Mouse (Mus musculus) embryonic facial prominence, embryonic 14.5 days (tissue): ENCODE measurements around the gene Cfd. TPM values are rescaled to one million over a fixed set of nuclear protein-coding genes. Genes with fewer than 3 reads are reported as not detected.

ENCODE experiments used
- ATAC-seq: fragments of 200-750 bp; cut with Nextera tagmentation; 2 replicates; pipeline ENCODE4 v1.8.0; 2017; ENCODE audit warnings: low read depth, moderate number of reproducible peaks, moderate TSS enrichment
- DNase-seq: peaks from one replicate; pipeline ENCODE4 v3.0.0-alpha.2; 2015; ENCODE audit warnings: low spot score
- H3K27ac ChIP-seq: fragments of 300-500 bp; sonication (generic); replicated peaks from 2 replicates; pipeline ENCODE4 v1.5.1; 2014; ENCODE audit warnings: low read depth, mild to moderate bottlenecking, low read length, moderate library complexity
- H3K27me3 ChIP-seq: fragments of 300-500 bp; sonication (generic); replicated peaks from 2 replicates; pipeline ENCODE4 v1.6.1; 2014; ENCODE audit warnings: low read length; ENCODE audit not compliant: control insufficient read depth, insufficient read depth
- H3K36me3 ChIP-seq: fragments of 300-500 bp; sonication (generic); 2 replicates; pipeline ENCODE4 v1.6.1; 2014; ENCODE audit warnings: low read length, mixed read lengths; ENCODE audit not compliant: control insufficient read depth, insufficient read depth
- H3K4me1 ChIP-seq: fragments of 300-500 bp; sonication (generic); 2 replicates; pipeline ENCODE4 v1.6.1; 2014; ENCODE audit warnings: antibody characterized with exemption, low read length; ENCODE audit not compliant: control insufficient read depth, insufficient read depth
- H3K4me2 ChIP-seq: fragments of 300-500 bp; sonication (generic); 2 replicates; pipeline ENCODE4 v1.6.1; 2014; ENCODE audit warnings: low read depth, mild to moderate bottlenecking, low read length, moderate library complexity, mixed read lengths
- H3K4me3 ChIP-seq: fragments of 300-500 bp; sonication (generic); 2 replicates; pipeline ENCODE4 v1.5.1; 2014; ENCODE audit warnings: low read depth, mild to moderate bottlenecking, low read length
- H3K9ac ChIP-seq: fragments of 300-500 bp; sonication (generic); 2 replicates; pipeline ENCODE4 v1.6.1; 2014; ENCODE audit warnings: low read depth, mild to moderate bottlenecking, low read length, moderate library complexity, mixed read lengths
- H3K9me3 ChIP-seq: fragments of 300-500 bp; sonication (generic); 2 replicates; pipeline ENCODE4 v1.6.1; 2016; ENCODE audit warnings: low read length; ENCODE audit not compliant: control insufficient read depth
- WGBS: fragments of 180-500 bp; shearing (Covaris S2); extraction: QIAGEN DNeasy Blood & Tissue Kit; methylation state at CpG from one replicate; pipeline ENCODE4 v1.1.7; 2014; 5-methylcytosine and 5-hydroxymethylcytosine counted together
- polyA plus RNA-seq: library from polyadenylated mRNA; unstranded; fragments of >200 nt; fragmentation: Nextera tagmentation; extraction: Ambion mirVana; gene quantifications from 2 replicates; pipeline ENCODE4 v1.2.1, GENCODE M21; 2014

Cfd gene
- polyA plus RNA-seq, 1 experiment from 2014 or later = not detected

DNA sequence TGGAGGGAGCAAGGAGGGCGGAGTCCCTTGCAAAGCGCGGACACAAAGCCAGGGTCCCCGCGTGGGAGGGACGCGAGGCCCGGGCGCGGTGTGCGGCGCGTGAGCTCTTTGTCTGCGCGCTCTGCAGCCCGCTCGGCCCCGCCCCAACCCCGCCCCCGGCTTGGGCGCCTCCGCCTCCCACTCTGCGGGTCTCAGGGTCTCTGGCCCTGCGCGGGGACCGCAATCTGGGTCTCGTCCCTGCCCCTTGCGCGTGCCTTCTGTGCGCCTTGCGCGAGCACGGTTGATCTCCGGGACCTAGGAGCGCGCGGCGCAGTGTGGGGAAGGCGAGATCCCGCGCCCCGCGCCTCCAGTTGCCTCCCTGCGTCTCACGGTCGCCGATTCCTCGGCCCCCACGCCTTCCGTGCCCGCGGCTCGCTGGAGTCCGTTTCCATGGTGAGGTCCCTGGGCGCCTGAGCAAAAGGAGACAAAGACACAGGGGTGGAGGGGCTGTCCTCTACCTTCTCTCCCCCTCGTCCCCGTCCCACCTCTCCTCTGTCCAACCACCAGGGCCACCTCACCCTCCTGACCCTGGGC, 16.3 kb upstream of the Cfd start, which contains the start of the genes Prtn3 and Plppr3:
Prtn3 (plus strand) TSS at position 187 of the 573 bp plus-strand sequence.
Plppr3 (minus strand) TSS at position 345 of the 573 bp plus-strand sequence.
- peak within 1 kb of the TSS; percentile 85 for H3K27ac ChIP-seq
- ATAC-seq = peak; percentile 91
- WGBS = 0% methylated on average over 29 of the region's 57 CpGs
- H3K9ac ChIP-seq = peak within 1 kb of the TSS; percentile 82
- peak; percentile 83 for DNase-seq
- peak within 1 kb of the TSS; percentile 81 for H3K4me2 ChIP-seq
- peaks cover 21% of the 10 kb centered on the region; the same call in 1 of the 2 replicates for H3K36me3 ChIP-seq
- no peaks in the 10 kb centered on the region for H3K9me3 ChIP-seq
- peaks cover 14% of the 10 kb centered on the region; the same call in 1 of the 2 replicates for H3K4me1 ChIP-seq
- no peaks in the 10 kb centered on the region for H3K27me3 ChIP-seq
- H3K4me3 ChIP-seq = peak within 1 kb of the TSS; percentile 68

DNA sequence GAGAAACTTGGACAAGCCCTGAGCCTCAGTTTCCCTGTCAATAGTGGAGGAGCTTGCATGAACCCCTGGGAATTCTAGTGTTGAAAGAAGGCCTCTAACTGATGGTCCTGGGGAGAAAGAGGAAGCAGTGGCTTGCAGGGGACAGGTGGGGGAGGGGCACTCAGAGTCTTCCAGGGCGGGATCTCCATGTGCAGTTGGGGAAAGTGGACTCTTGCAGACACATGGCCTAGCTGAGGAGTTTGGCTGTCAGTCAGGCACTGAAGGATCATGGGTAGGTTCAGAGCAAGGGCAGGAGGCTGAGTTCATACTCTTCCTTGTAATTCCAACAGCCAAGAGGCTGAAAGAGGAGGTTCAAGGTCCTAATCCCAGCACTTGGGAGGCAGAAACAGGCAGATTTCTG, 13.5 kb upstream of the Cfd start:
- Histone ChIP-seq H3K36me3 (no peaks in the 10 kb centered on the region), H3K4me1 (peaks cover 22% of the 10 kb centered on the region), H3K9ac (no peak overlapping the region), H3K4me2 (no peak overlapping the region), H3K27ac (no peak overlapping the region), H3K9me3 (no peaks in the 10 kb centered on the region), H3K27me3 (no peaks in the 10 kb centered on the region), H3K4me3 (no peak overlapping the region)
- DNase-seq (no peak), ATAC-seq (no peak)
- 44% methylated on average over 1 of the region's 1 CpGs for WGBS

DNA sequence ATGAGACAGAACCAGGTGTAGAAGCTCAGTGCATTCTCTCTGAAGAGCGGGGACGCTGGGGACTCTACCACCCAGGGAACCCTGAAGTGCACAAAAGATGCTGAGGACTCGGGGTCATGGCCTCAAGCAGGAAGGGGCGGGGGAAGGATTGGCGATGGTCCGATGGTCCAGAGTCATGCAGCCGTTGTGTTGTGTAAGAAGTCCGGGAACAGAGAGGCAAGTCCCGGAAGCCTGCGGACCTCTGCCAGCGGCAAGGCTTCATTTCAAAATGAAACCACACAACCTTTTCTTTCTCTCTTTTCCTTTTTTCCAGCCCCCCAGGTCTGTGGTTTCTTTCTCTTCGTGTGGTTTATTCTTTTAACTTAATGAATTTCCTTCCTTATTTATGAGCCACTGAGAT, 12.9 kb upstream of the Cfd start:
- ATAC-seq (no peak), DNase-seq (no peak)
- Histone ChIP-seq H3K4me3 (no peak overlapping the region), H3K27ac (no peak overlapping the region), H3K4me1 (peaks cover 25% of the 10 kb centered on the region), H3K36me3 (no peaks in the 10 kb centered on the region), H3K27me3 (no peaks in the 10 kb centered on the region), H3K4me2 (no peak overlapping the region), H3K9ac (no peak overlapping the region), H3K9me3 (no peaks in the 10 kb centered on the region)
- 50% methylated on average over 11 of the region's 12 CpGs for WGBS

DNA sequence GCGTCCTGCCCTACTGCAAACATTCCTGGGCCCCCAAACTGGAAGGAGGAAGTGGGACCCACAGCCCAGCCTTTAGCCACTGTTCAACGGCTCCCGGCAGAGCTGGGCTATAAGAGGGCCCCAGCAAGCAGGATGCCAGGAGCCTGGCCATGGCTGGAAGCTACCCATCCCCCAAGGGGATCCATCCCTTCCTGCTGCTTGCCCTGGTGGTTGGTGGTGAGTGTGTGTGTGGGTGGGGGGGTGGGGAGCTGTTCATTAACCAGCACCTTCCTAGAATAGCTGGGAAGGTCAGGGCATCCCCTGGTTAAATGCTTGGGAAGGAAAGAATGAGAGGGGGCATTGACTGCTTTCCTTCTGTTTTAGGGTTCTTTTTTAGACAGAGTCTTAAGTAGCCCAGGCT, 11.1 kb upstream of the Cfd start:
- no peak overlapping the region for H3K9ac ChIP-seq
- H3K4me3 ChIP-seq = no peak overlapping the region
- H3K36me3 ChIP-seq = no peaks in the 10 kb centered on the region
- H3K27me3 ChIP-seq = no peaks in the 10 kb centered on the region
- DNase-seq (no peak), ATAC-seq (no peak)
- H3K4me1 ChIP-seq = peaks cover 17% of the 10 kb centered on the region
- H3K4me2 ChIP-seq = no peak overlapping the region
- no peaks in the 10 kb centered on the region for H3K9me3 ChIP-seq
- WGBS = 60% methylated on average over 1 of the region's 3 CpGs
- H3K27ac ChIP-seq = no peak overlapping the region

DNA sequence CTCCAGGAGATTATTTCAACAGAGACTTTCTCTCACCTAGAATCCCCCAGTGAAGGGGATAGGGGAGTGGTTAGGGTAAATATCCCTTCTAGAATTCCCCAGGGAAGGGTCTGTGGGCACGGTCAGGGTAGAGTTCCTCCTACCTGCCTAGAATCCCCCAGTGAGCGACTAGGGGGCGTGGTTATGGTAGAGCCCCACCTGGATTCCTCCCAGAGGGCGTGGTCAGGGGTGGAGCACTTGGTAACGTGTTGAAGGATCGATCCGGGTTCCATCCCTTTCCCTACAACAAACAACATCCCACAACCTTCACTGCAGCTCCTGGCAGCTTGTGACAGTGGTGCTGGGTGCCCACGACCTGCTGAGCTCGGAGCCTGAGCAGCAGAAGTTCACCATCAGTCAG, 9.9 kb upstream of the Cfd start:
- H3K27ac ChIP-seq = no peak overlapping the region
- H3K27me3 ChIP-seq = no peaks in the 10 kb centered on the region
- no peaks in the 10 kb centered on the region for H3K36me3 ChIP-seq
- H3K4me2 ChIP-seq = peak overlapping the region; percentile 12; the same call in 1 of the 2 replicates
- H3K9me3 ChIP-seq = no peaks in the 10 kb centered on the region
- DNase-seq = peak; percentile 55
- WGBS = 12% methylated on average over 9 of the region's 9 CpGs
- H3K9ac ChIP-seq = no peak overlapping the region
- no peak overlapping the region for H3K4me3 ChIP-seq
- peak; percentile 19; the same call in 1 of the 2 replicates for ATAC-seq
- H3K4me1 ChIP-seq = peaks cover 12% of the 10 kb centered on the region

DNA sequence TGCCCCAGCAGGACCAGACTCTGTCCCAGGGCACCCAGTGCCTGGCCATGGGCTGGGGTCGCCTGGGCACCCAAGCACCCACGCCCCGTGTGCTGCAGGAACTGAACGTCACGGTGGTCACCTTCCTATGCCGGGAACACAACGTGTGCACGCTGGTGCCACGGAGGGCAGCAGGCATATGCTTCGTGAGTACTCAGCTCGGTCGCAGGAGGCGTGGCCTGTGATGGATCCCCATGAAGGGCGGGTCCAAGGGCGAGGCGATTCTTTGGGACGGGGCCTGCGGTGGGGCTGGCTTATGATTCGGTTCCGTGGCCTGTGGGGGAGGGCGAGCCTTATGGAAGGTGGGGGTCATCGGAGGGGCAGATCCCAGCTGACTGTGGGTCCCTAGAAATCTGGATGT, 8.7 kb upstream of the Cfd start:
- peak overlapping the region; percentile 19 for H3K4me3 ChIP-seq
- ATAC-seq = no peak
- H3K4me1 ChIP-seq = peaks cover 12% of the 10 kb centered on the region
- no peaks in the 10 kb centered on the region for H3K36me3 ChIP-seq
- no peak overlapping the region for H3K27ac ChIP-seq
- no peaks in the 10 kb centered on the region for H3K27me3 ChIP-seq
- WGBS = 10% methylated on average over 22 of the region's 22 CpGs
- H3K4me2 ChIP-seq = peak overlapping the region; percentile 48
- no peak for DNase-seq
- H3K9ac ChIP-seq = peak overlapping the region; percentile 46; the same call in 1 of the 2 replicates
- H3K9me3 ChIP-seq = no peaks in the 10 kb centered on the region

DNA sequence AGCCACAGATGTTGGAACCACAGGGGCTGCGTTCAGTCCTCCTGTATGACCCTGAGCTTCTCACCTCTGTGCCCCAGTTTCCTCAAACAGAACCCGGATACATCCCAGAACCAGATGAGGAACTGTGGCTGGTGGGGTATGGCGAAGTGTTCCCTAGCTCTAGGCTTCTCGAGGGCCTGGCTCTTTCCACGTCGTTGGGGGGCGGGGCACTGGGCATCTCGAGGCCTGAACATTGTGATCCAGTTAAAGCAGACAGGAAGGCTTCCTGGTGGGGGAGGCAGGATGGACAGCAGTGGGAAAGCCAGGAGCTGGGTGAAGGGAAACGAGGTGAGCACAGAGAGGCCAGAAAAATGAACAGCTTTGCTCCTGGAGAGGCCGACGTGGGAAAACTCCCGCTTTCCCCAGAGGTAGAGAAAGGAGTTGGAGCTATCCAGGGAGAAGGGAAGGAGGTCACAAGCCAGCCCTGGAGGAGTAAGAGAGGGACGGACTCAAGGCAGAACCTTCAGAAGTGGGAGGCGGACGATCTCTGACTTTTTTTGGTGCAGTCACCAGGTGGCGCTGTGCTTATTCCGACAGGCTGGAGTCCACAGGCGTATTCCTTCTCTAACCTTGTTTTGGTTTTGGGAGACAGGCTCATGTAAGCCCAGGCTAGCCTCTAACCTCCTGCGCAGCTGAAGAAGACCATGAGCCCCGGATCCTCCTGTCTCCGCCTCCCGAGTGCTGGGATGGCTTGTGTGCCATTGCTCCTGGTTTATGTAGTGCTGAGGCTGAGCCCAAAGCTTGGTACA, 7.2 kb upstream of the Cfd start:
- ATAC-seq (peak; percentile 34; the same call in 1 of the 2 replicates), DNase-seq (peak; percentile 87)
- Histone ChIP-seq H3K27me3 (no peaks in the 10 kb centered on the region), H3K4me2 (peak overlapping the region; percentile 7; the same call in 1 of the 2 replicates), H3K27ac (no peak overlapping the region), H3K4me3 (no peak overlapping the region), H3K4me1 (peaks cover 12% of the 10 kb centered on the region), H3K9ac (peak overlapping the region; percentile 2; the same call in 1 of the 2 replicates), H3K9me3 (no peaks in the 10 kb centered on the region), H3K36me3 (no peaks in the 10 kb centered on the region)
- whole genome bisulfite sequencing = 15% methylated on average over 22 of the region's 22 CpGs

DNA sequence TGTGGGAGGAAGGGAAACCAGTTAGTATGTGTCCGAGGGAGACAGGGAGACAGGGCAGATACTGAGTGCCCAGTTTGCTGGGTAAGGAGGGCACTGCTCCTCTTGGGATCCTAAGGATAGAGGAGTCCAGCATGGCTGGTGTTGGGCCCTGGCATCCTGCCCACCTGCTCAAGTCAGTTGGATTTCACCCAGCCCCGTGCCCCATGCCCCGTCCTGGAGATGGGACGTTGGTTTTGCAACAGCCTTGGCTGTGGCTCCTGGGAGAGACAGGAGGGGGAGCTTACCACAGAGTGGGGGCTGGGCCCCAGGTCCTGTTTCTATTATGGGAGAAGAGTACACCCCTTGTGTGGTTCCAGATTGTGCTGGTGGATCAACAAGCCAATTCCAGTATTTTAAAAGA, 6.2 kb upstream of the Cfd start:
- no peak overlapping the region for H3K27ac ChIP-seq
- no peak for ATAC-seq
- H3K4me3 ChIP-seq = no peak overlapping the region
- H3K27me3 ChIP-seq = no peaks in the 10 kb centered on the region
- H3K36me3 ChIP-seq = no peaks in the 10 kb centered on the region
- WGBS = 75% methylated on average over 4 of the region's 4 CpGs
- H3K4me2 ChIP-seq = no peak overlapping the region
- no peaks in the 10 kb centered on the region for H3K9me3 ChIP-seq
- DNase-seq = no peak
- H3K4me1 ChIP-seq = peaks cover 12% of the 10 kb centered on the region
- no peak overlapping the region for H3K9ac ChIP-seq
